Comparison of ENCODE assay signal across 20 mouse cellular contexts in the genomic region with DNA sequence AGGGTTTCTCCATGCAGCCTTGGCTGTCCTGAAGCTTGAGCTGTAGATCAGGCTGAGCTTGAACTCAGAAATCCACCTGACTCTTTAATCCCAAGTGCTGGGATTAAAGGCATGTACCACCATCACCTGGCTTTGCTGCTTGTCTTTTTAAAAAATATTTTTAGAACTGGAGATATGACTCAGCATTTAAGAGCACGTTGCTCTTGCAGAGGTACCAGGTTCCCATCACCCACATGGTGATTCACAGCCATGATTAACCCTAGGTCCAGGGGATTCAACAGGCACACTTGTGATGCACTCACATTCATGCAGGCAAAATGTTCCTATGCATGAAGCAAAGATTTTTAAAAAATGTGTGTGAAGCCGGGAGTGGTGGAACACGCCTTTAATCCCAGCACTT. TPM values are rescaled to one million over a fixed set of nuclear protein-coding genes. Genes with fewer than 3 reads are reported as not detected.
DNase-seq lines count a peak whose midpoint lies in the region; ATAC-seq lines count a peak whose summit lies in the region.
"Had no signal": no experiment of that assay in that cellular context is flagged by ENCODE, and none has a peak within 500 bp of the region (broad histone marks: within the 10 kb centered on the region; RNA-seq: fewer than 3 reads in every experiment).

No protein-coding gene starts in this region.

- no peaks in the 10 kb centered on the region for H3K27me3 ChIP-seq in hindbrain, embryonic 10.5 days (ENCODE audit: insufficient read depth, poor library complexity, severe bottlenecking)
- H3K27me3 ChIP-seq in hindbrain, embryonic 13.5 days = no peaks in the 10 kb centered on the region
- H3K27me3 ChIP-seq in limb, embryonic 15.5 days = no peaks in the 10 kb centered on the region
- H3K27me3 ChIP-seq in forebrain, embryonic 16.5 days (replicated peaks; ENCODE audit: control insufficient read depth, insufficient read depth, low read length) = no peaks in the 10 kb centered on the region
- H3K27me3 ChIP-seq: forebrain, embryonic 15.5 days; midbrain, embryonic 13.5 days; Patski had no signal

- H3K27ac ChIP-seq in hindbrain, embryonic 10.5 days = no peak overlapping the region
- H3K27ac ChIP-seq in hindbrain, embryonic 13.5 days = no peak overlapping the region
- H3K27ac ChIP-seq in limb, embryonic 15.5 days = 0 out of 2 replicates have a peak overlapping the region, but pooled peaks have one; percentile 95
- no peak overlapping the region for H3K27ac ChIP-seq in forebrain, embryonic 16.5 days (ENCODE audit: low read length)
- H3K27ac ChIP-seq: forebrain, embryonic 15.5 days; hindbrain, embryonic 14.5 days; midbrain, embryonic 13.5 days had no signal

- H3K9me3 ChIP-seq in hindbrain, embryonic 10.5 days = no peaks in the 10 kb centered on the region
- H3K9me3 ChIP-seq in hindbrain, embryonic 13.5 days = no peaks in the 10 kb centered on the region
- H3K9me3 ChIP-seq in limb, embryonic 15.5 days = no peaks in the 10 kb centered on the region
- no peaks in the 10 kb centered on the region for H3K9me3 ChIP-seq in forebrain, embryonic 16.5 days (ENCODE audit: control insufficient read depth, low read length)
- H3K9me3 ChIP-seq: forebrain, embryonic 15.5 days; midbrain, embryonic 13.5 days had no signal

- 89% methylated on average over 3 of the region's 3 CpGs for WGBS in hindbrain, embryonic 10.5 days
- 93% methylated on average over 3 of the region's 3 CpGs for WGBS in hindbrain, embryonic 13.5 days
- 90% methylated on average over 3 of the region's 3 CpGs for WGBS in limb, embryonic 15.5 days
- WGBS in forebrain, embryonic 16.5 days = 86% methylated on average over 3 of the region's 3 CpGs

- 0 out of 2 replicates have a peak overlapping the region, but pooled peaks have one; percentile 97 for H3K4me3 ChIP-seq in hindbrain, embryonic 10.5 days
- no peak overlapping the region for H3K4me3 ChIP-seq in hindbrain, embryonic 13.5 days
- H3K4me3 ChIP-seq in limb, embryonic 15.5 days = no peak overlapping the region
- no peak overlapping the region for H3K4me3 ChIP-seq in forebrain, embryonic 16.5 days (replicated peaks; ENCODE audit: low read length)
- H3K4me3 ChIP-seq: heart, adult 2 months had no signal

- no peak overlapping the region for H3K4me2 ChIP-seq in hindbrain, embryonic 13.5 days
- H3K4me2 ChIP-seq in limb, embryonic 15.5 days = no peak overlapping the region
- no peak overlapping the region for H3K4me2 ChIP-seq in forebrain, embryonic 16.5 days (ENCODE audit: low read length)

- no peak for DNase-seq in hindbrain, embryonic 10.5 days (ENCODE audit: low spot score)
- DNase-seq in A20 (ENCODE audit: low read depth, low spot score) (peak; percentile 22), NIH3T3 (ENCODE audit: low read depth) (peak; percentile 26)
- DNase-seq in cerebellum, adult 11 months = no peak
- DNase-seq: cerebellum, adult 2 months; heart, adult 2 months; kidney, adult 11 months; lung, embryonic 14.5 days; retina, postnatal 1 day; right cerebral cortex, postnatal 4 days; thymus, postnatal 25 days had no signal

- peaks cover 5% of the 10 kb centered on the region for H3K36me3 ChIP-seq in hindbrain, embryonic 10.5 days
- peaks cover 3% of the 10 kb centered on the region; the same call in 1 of the 2 replicates for H3K36me3 ChIP-seq in hindbrain, embryonic 13.5 days
- peaks cover 2% of the 10 kb centered on the region; the same call in 1 of the 2 replicates for H3K36me3 ChIP-seq in limb, embryonic 15.5 days
- no peaks in the 10 kb centered on the region for H3K36me3 ChIP-seq in forebrain, embryonic 16.5 days (ENCODE audit: control insufficient read depth, insufficient read depth)
- H3K36me3 ChIP-seq: forebrain, embryonic 15.5 days had no signal

- ATAC-seq in hindbrain, embryonic 13.5 days (ENCODE audit: low FRiP score) = no peak
- ATAC-seq in limb, embryonic 15.5 days (ENCODE audit: insufficient number of reproducible peaks, low FRiP score, low TSS enrichment, low read depth) = no peak
- no peak for ATAC-seq in forebrain, embryonic 16.5 days
- ATAC-seq: forebrain, embryonic 15.5 days; midbrain, embryonic 13.5 days; Patski had no signal

- no peak overlapping the region for H3K9ac ChIP-seq in hindbrain, embryonic 13.5 days
- H3K9ac ChIP-seq in limb, embryonic 15.5 days = no peak overlapping the region
- no peak overlapping the region for H3K9ac ChIP-seq in forebrain, embryonic 16.5 days (replicated peaks; ENCODE audit: low read depth, low read length)

- H3K4me1 ChIP-seq in hindbrain, embryonic 10.5 days (replicated peaks) = peaks cover 26% of the 10 kb centered on the region
- H3K4me1 ChIP-seq in hindbrain, embryonic 13.5 days (replicated peaks) = peaks cover 25% of the 10 kb centered on the region
- peaks cover 15% of the 10 kb centered on the region for H3K4me1 ChIP-seq in limb, embryonic 15.5 days
- H3K4me1 ChIP-seq in forebrain, embryonic 16.5 days (replicated peaks; ENCODE audit: control insufficient read depth, insufficient read depth, low read length) = peaks cover 13% of the 10 kb centered on the region

RNA-seq across cellular contexts. Expression of a gene that starts 1.6 kb away (rescaled TPM):
- polyA plus RNA-seq in hindbrain, embryonic 10.5 days (2016; fragmentation: Nextera tagmentation; extraction: Ambion mirVana) = 35.3 and 42.1 TPM in 2 replicates
- 40.9 and 46.8 TPM in 2 replicates for polyA plus RNA-seq in hindbrain, embryonic 13.5 days (2015; fragmentation: Nextera tagmentation; extraction: Ambion mirVana)
- polyA plus RNA-seq in limb, embryonic 15.5 days (2015; fragmentation: Nextera tagmentation; extraction: Ambion mirVana) = 54.2 and 55.3 TPM in 2 replicates
- polyA plus RNA-seq in forebrain, embryonic 16.5 days (2015; fragmentation: Nextera tagmentation; extraction: Ambion mirVana) = 45.0 and 48.0 TPM in 2 replicates

RNA-seq across cellular contexts. Expression of a gene that starts 27.4 kb away (rescaled TPM):
- polyA plus RNA-seq in hindbrain, embryonic 10.5 days (2016; fragmentation: Nextera tagmentation; extraction: Ambion mirVana) = 0.25 TPM in 1 of 2 replicates, not detected in the other
- polyA plus RNA-seq in hindbrain, embryonic 13.5 days (2015; fragmentation: Nextera tagmentation; extraction: Ambion mirVana) = 0.57 and 0.60 TPM in 2 replicates
- 11.0 and 13.8 TPM in 2 replicates for polyA plus RNA-seq in limb, embryonic 15.5 days (2015; fragmentation: Nextera tagmentation; extraction: Ambion mirVana)
- 0.18 and 0.20 TPM in 2 replicates for polyA plus RNA-seq in forebrain, embryonic 16.5 days (2015; fragmentation: Nextera tagmentation; extraction: Ambion mirVana)
- polyA plus RNA-seq: activated CD4-positive, CD25-positive, alpha-beta regulatory T cell, adult 4 months; lung, embryonic 14.5 days; macrophage; Patski had no signal

RNA-seq across cellular contexts. Expression of a gene that starts 53.5 kb away (rescaled TPM):
- polyA plus RNA-seq in hindbrain, embryonic 10.5 days (2016; fragmentation: Nextera tagmentation; extraction: Ambion mirVana) = 8.6 and 11.6 TPM in 2 replicates
- 8.2 and 8.7 TPM in 2 replicates for polyA plus RNA-seq in hindbrain, embryonic 13.5 days (2015; fragmentation: Nextera tagmentation; extraction: Ambion mirVana)
- 7.7 and 10.1 TPM in 2 replicates for polyA plus RNA-seq in limb, embryonic 15.5 days (2015; fragmentation: Nextera tagmentation; extraction: Ambion mirVana)
- 8.6 and 9.6 TPM in 2 replicates for polyA plus RNA-seq in forebrain, embryonic 16.5 days (2015; fragmentation: Nextera tagmentation; extraction: Ambion mirVana)

Comparison
In these comparisons a context has a peak if more than half of its experiments do, and no peak if none do; other contexts are left out.
1. DNase-seq: peak in A20 (single experiment) and NIH3T3 (single experiment); none in hindbrain, embryonic 10.5 days (single experiment) and cerebellum, adult 11 months (single experiment).